Mouse (Mus musculus) megakaryocyte, embryonic 14.5 days (primary cell): Measurements from ENCODE around the gene Mpped2.

Experiments
- FLI1 ChIP-seq: IDR thresholded peaks from 2 replicates; pipeline ENCODE4 v1.6.1; 2012; ENCODE audit warnings: low read length, inconsistent platforms, mixed read lengths
- GATA1 ChIP-seq: IDR thresholded peaks from 3 replicates; pipeline ENCODE4 v1.6.1; 2012; ENCODE audit warnings: mixed read lengths, low read length, inconsistent platforms, borderline replicate concordance

GRCm38 (mm10) chr2:106745364-106745763 is 52.3 kb downstream of the Mpped2 start:
- no peak for TF ChIP-seq GATA1
- TF ChIP-seq FLI1: no peak
